Mouse (Mus musculus): ENCODE measurements around the gene Zfp810. TPM values are rescaled to one million over a fixed set of nuclear protein-coding genes. Genes with fewer than 3 reads are reported as not detected.

Gene Zfp810
- 30.7 and 31.1 TPM in 2 replicates for polyA plus RNA-seq (2014; fragmentation: Nextera tagmentation; extraction: Ambion mirVana)

DNA sequence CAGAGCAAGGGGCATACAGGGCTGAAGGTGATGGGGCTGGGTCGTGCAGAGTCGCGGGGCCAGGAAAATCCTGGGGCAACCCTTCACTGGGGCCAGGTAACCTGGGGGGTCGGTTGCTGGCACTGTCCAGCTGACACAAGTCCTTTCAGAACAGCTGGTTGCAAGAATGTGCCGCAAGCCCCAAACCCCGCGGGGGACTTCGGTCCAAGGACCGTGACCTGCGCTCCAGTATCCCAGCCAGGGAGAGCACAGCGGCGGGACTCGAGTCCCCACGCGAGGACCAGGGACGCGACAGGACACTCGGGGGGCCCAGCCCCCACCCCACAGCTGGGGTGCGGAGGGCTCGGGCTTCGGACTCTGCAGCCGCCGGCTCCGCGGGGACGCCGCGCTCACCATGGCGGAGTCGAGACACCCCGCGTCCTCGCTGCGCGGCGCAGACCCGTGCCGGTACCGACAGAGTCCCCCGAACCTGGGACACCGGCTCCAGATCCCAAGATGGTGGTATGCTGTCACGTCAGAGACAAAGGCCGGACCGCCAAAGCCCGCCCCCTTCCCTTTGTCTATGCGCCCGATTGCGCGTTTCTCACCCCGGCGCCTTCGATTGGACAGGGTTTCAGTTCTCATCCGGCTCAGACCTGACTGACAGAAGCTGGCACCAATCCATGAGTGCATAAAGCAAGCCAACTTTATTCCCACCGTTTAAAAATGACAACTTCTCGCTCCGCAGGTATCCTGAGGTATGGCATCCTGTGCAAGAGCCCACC, at the start of gene Zfp810:
TSS of gene Zfp810 (minus strand) at position 493 of the 764 bp plus-strand sequence.
- Histone ChIP-seq H3K27me3 (ENCODE audit: control insufficient read depth, insufficient read depth, low read length) (no peaks in the 10 kb centered on the region), H3K4me2 (ENCODE audit: low read depth, low read length) (peak within 1 kb of the TSS; percentile 58), H3K27ac (replicated peaks; ENCODE audit: low read depth, low read length) (no peak within 1 kb of the TSS), H3K9ac (replicated peaks; ENCODE audit: low read length) (peak within 1 kb of the TSS; percentile 97), H3K4me3 (ENCODE audit: low read depth, low read length) (peak within 1 kb of the TSS; percentile 73), H3K9me3 (replicated peaks; ENCODE audit: control insufficient read depth, low read length) (no peaks in the 10 kb centered on the region), H3K4me1 (ENCODE audit: control insufficient read depth, insufficient read depth, low read length) (no peaks in the 10 kb centered on the region), H3K36me3 (replicated peaks; ENCODE audit: control insufficient read depth, insufficient read depth, low read depth, low read length) (peaks cover 17% of the 10 kb centered on the region)
- under 1% methylated on average over 55 of the region's 56 CpGs for WGBS
- ATAC-seq (replicated peaks; ENCODE audit: insufficient number of reproducible peaks, low FRiP score, low TSS enrichment, low read depth) = peak; percentile 98
- peak; percentile 97 for DNase-seq (ENCODE audit: low spot score)

DNA sequence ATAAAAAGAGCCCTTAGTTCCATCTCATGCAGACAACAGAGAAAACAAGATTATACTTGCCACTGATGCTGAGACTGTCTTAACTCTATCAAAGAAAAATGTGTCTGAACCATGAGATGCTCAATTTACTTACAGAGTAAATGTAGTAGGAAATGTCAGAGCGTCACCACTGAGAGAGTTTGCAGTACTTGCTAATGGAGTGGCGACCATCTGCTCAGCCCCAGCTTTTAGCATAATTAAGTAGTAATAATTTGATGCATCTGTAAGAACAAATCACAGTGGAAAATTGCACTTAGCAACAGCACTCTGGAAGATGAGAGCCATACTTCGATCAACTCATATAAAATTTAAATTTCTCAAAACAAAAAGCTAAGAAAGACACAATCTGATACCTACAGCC, 48.5 kb upstream of the Zfp810 start:
- DNase-seq (ENCODE audit: low spot score) (no peak), ATAC-seq (replicated peaks; ENCODE audit: insufficient number of reproducible peaks, low FRiP score, low TSS enrichment, low read depth) (no peak)
- Histone ChIP-seq H3K9ac (replicated peaks; ENCODE audit: low read length) (no peak overlapping the region), H3K27me3 (ENCODE audit: control insufficient read depth, insufficient read depth, low read length) (no peaks in the 10 kb centered on the region), H3K4me1 (ENCODE audit: control insufficient read depth, insufficient read depth, low read length) (no peaks in the 10 kb centered on the region), H3K4me3 (ENCODE audit: low read depth, low read length) (no peak overlapping the region), H3K27ac (replicated peaks; ENCODE audit: low read depth, low read length) (no peak overlapping the region), H3K36me3 (replicated peaks; ENCODE audit: control insufficient read depth, insufficient read depth, low read depth, low read length) (peaks cover 23% of the 10 kb centered on the region), H3K9me3 (replicated peaks; ENCODE audit: control insufficient read depth, low read length) (no peaks in the 10 kb centered on the region), H3K4me2 (ENCODE audit: low read depth, low read length) (no peak overlapping the region)
- WGBS = 92% methylated on average over 3 of the region's 3 CpGs

DNA sequence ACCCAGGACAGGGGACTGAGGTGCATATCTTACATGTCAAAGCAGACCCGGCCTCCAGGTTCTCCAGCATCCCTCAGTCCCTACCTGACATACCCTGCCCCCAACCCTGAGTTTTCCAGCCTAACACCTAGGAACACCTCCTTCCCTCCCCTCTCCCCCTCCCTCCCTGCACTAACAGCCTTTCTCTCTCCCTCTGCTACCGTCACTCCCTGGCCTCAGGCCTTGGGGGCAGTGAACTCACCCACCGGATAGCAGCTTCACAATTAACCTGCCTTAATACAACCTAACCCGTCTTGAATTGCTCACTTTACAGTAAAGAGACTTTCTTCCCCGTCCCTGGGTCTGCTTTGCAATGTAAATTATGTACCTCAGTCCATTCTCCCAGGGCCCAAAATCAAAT, 46.5 kb upstream of the Zfp810 start:
- no peak overlapping the region for H3K9ac ChIP-seq (replicated peaks; ENCODE audit: low read length)
- no peak overlapping the region for H3K4me2 ChIP-seq (ENCODE audit: low read depth, low read length)
- ATAC-seq (replicated peaks; ENCODE audit: insufficient number of reproducible peaks, low FRiP score, low TSS enrichment, low read depth) (no peak), DNase-seq (ENCODE audit: low spot score) (no peak)
- no peaks in the 10 kb centered on the region for H3K27me3 ChIP-seq (ENCODE audit: control insufficient read depth, insufficient read depth, low read length)
- H3K9me3 ChIP-seq (replicated peaks; ENCODE audit: control insufficient read depth, low read length) = no peaks in the 10 kb centered on the region
- H3K27ac ChIP-seq (replicated peaks; ENCODE audit: low read depth, low read length) = no peak overlapping the region
- peaks cover 14% of the 10 kb centered on the region for H3K36me3 ChIP-seq (replicated peaks; ENCODE audit: control insufficient read depth, insufficient read depth, low read depth, low read length)
- H3K4me3 ChIP-seq (ENCODE audit: low read depth, low read length) = no peak overlapping the region
- 72% methylated on average over 5 of the region's 5 CpGs for WGBS
- H3K4me1 ChIP-seq (ENCODE audit: control insufficient read depth, insufficient read depth, low read length) = no peaks in the 10 kb centered on the region

DNA sequence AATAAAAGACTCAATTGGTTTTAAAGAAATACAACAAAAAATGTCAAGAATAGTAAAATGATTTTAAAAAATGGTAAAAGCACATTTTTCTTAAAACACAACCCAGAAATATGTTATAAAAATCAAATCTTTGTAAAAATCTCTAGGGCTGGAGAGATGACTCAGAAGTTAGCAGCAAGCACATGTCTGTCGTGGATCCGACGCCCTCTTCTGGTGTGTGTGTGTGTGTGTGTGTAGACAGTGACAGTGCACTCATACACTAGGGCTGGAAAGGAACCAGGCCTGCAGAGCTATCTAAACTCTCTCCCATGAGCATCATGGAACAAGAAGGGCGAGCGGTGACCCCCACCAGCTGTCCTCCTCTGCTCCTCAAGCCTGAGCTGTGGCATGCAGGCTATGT, 46.0 kb upstream of the Zfp810 start:
- H3K4me2 ChIP-seq (ENCODE audit: low read depth, low read length) = no peak overlapping the region
- H3K4me3 ChIP-seq (ENCODE audit: low read depth, low read length) = no peak overlapping the region
- no peak overlapping the region for H3K9ac ChIP-seq (replicated peaks; ENCODE audit: low read length)
- H3K27me3 ChIP-seq (ENCODE audit: control insufficient read depth, insufficient read depth, low read length) = no peaks in the 10 kb centered on the region
- no peaks in the 10 kb centered on the region for H3K9me3 ChIP-seq (replicated peaks; ENCODE audit: control insufficient read depth, low read length)
- WGBS = 83% methylated on average over 5 of the region's 5 CpGs
- no peak for DNase-seq (ENCODE audit: low spot score)
- ATAC-seq (replicated peaks; ENCODE audit: insufficient number of reproducible peaks, low FRiP score, low TSS enrichment, low read depth) = no peak
- H3K36me3 ChIP-seq (replicated peaks; ENCODE audit: control insufficient read depth, insufficient read depth, low read depth, low read length) = peaks cover 14% of the 10 kb centered on the region
- no peaks in the 10 kb centered on the region for H3K4me1 ChIP-seq (ENCODE audit: control insufficient read depth, insufficient read depth, low read length)
- H3K27ac ChIP-seq (replicated peaks; ENCODE audit: low read depth, low read length) = no peak overlapping the region

DNA sequence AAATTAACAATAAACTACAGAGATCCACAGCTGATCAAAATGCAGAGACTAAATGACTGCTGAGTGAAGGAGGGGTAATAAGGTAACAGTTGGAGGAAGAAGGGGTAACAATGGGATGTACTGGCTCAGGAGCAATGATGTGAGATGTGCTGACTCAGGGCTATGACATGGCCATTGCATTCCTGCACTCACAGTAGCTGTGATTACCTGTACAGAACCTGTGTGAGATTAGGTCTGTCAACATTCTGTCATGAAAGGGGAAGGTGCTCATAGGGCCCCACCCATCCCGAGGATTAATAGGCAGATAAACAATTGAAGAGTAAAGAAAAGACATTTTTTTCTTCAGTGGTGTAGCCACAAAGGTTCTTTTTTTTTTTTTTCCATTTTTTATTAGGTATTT, 32.9 kb upstream of the Zfp810 start:
- H3K4me3 ChIP-seq (ENCODE audit: low read depth, low read length) = no peak overlapping the region
- no peak overlapping the region for H3K27ac ChIP-seq (replicated peaks; ENCODE audit: low read depth, low read length)
- no peak overlapping the region for H3K4me2 ChIP-seq (ENCODE audit: low read depth, low read length)
- no peak for ATAC-seq (replicated peaks; ENCODE audit: insufficient number of reproducible peaks, low FRiP score, low TSS enrichment, low read depth)
- H3K36me3 ChIP-seq (replicated peaks; ENCODE audit: control insufficient read depth, insufficient read depth, low read depth, low read length) = peaks cover 9% of the 10 kb centered on the region
- WGBS = 88% methylated on average over 1 of the region's 1 CpGs
- H3K4me1 ChIP-seq (ENCODE audit: control insufficient read depth, insufficient read depth, low read length) = no peaks in the 10 kb centered on the region
- no peaks in the 10 kb centered on the region for H3K9me3 ChIP-seq (replicated peaks; ENCODE audit: control insufficient read depth, low read length)
- no peak for DNase-seq (ENCODE audit: low spot score)
- no peaks in the 10 kb centered on the region for H3K27me3 ChIP-seq (ENCODE audit: control insufficient read depth, insufficient read depth, low read length)
- no peak overlapping the region for H3K9ac ChIP-seq (replicated peaks; ENCODE audit: low read length)

DNA sequence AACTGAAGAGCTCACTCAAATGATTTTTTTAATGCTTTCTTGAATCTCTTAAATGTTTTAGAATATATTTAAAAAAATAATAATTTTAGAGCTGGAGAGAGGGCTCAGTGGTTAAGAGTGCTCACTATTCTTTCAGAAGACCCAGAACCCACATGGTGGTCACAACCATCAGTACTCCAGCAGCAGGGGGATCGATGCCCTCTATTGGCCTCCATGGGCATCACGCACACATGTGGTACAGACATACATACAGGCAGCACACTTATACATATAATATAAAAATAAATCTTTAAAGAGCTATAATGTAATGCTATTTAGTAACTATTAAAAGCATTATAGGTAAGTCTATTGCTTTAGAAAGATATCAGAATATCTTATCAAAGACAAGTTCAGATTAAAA, 29.8 kb upstream of the Zfp810 start:
- H3K9ac ChIP-seq (replicated peaks; ENCODE audit: low read length) = no peak overlapping the region
- ATAC-seq (replicated peaks; ENCODE audit: insufficient number of reproducible peaks, low FRiP score, low TSS enrichment, low read depth) (no peak), DNase-seq (ENCODE audit: low spot score) (no peak)
- no peaks in the 10 kb centered on the region for H3K4me1 ChIP-seq (ENCODE audit: control insufficient read depth, insufficient read depth, low read length)
- no peak overlapping the region for H3K4me2 ChIP-seq (ENCODE audit: low read depth, low read length)
- no peaks in the 10 kb centered on the region for H3K9me3 ChIP-seq (replicated peaks; ENCODE audit: control insufficient read depth, low read length)
- no peaks in the 10 kb centered on the region for H3K27me3 ChIP-seq (ENCODE audit: control insufficient read depth, insufficient read depth, low read length)
- H3K27ac ChIP-seq (replicated peaks; ENCODE audit: low read depth, low read length) = no peak overlapping the region
- no peak overlapping the region for H3K4me3 ChIP-seq (ENCODE audit: low read depth, low read length)
- H3K36me3 ChIP-seq (replicated peaks; ENCODE audit: control insufficient read depth, insufficient read depth, low read depth, low read length) = peaks cover 12% of the 10 kb centered on the region
- WGBS = 97% methylated on average over 2 of the region's 2 CpGs

DNA sequence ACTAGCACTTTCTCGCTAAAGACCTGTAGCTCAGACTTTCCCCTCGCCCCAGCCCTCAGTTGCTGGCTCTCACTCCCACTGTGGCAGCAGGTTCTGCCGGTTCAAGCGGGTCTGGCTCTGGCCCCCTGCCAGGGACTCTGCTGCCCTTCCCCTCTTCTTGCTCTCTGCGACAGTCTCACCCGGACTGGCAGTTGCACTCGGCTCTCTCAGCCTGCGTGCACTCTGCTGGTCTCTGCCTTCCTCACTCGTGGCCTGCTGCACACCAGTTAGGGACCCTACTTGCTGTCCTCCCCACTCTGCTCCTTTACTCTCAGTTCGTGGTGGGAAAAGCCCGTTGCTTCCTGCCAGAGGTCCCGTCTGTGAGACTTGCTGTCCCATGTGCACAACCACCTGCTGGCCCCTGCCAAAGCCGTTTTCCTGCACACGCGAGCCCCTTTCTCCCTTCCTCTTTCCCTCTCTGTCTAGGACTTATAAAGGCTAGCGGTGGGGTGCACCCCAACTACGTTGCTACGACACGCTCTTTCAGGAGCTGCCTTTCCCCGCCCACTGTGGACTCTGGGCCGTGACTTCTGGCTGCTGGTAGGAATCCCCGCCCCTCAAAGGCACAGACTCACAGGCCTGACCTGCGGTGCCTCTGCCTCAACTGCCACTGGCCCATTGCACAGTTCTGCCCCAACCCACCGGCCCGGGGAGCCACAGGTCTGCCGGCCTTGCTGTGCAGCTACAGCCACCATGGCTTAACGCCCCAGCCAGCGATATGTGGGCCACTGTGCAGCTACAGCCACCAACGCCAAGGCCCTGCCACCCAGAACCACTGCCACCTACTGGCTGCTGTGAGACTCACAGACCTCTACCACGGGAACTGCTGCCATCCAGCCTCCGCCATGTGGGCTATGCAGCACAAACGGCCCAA, 20.3 kb upstream of the Zfp810 start:
- Histone ChIP-seq H3K36me3 (replicated peaks; ENCODE audit: control insufficient read depth, insufficient read depth, low read depth, low read length) (no peaks in the 10 kb centered on the region; the same call in 1 of the 2 replicates), H3K4me3 (ENCODE audit: low read depth, low read length) (peak overlapping the region; percentile 47), H3K9ac (replicated peaks; ENCODE audit: low read length) (peak overlapping the region; percentile 57), H3K27me3 (ENCODE audit: control insufficient read depth, insufficient read depth, low read length) (no peaks in the 10 kb centered on the region), H3K4me2 (ENCODE audit: low read depth, low read length) (peak overlapping the region; percentile 84), H3K4me1 (ENCODE audit: control insufficient read depth, insufficient read depth, low read length) (no peaks in the 10 kb centered on the region), H3K27ac (replicated peaks; ENCODE audit: low read depth, low read length) (no peak overlapping the region), H3K9me3 (replicated peaks; ENCODE audit: control insufficient read depth, low read length) (no peaks in the 10 kb centered on the region)
- peak; percentile 91 for DNase-seq (ENCODE audit: low spot score)
- 1% methylated on average over 32 of the region's 32 CpGs for WGBS
- ATAC-seq (replicated peaks; ENCODE audit: insufficient number of reproducible peaks, low FRiP score, low TSS enrichment, low read depth) = peak; percentile 90

DNA sequence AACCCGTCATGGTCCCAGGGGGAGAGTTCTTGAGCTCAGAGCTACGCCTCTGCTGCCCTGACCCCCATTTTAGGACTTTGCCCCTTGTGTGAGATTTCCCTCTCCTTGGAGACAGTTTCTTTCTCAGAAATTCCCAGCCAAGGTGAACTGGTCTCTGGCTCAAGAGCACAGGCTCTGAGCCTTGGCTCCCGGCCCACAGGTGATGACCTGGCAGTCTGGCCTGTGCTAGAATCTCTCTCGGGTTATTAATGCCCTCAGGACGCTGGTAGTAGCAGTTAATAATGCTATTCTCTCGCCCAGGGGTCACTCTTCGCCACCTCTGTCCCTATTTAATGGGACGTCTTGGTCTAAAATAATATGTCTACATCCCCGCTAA, 19.6 kb upstream of the Zfp810 start:
- H3K27ac ChIP-seq (replicated peaks; ENCODE audit: low read depth, low read length) = no peak overlapping the region
- H3K27me3 ChIP-seq (ENCODE audit: control insufficient read depth, insufficient read depth, low read length) = no peaks in the 10 kb centered on the region
- peak overlapping the region; percentile 84 for H3K4me2 ChIP-seq (ENCODE audit: low read depth, low read length)
- H3K4me3 ChIP-seq (ENCODE audit: low read depth, low read length) = peak overlapping the region; percentile 47
- ATAC-seq (replicated peaks; ENCODE audit: insufficient number of reproducible peaks, low FRiP score, low TSS enrichment, low read depth) = no peak
- no peaks in the 10 kb centered on the region; the same call in 1 of the 2 replicates for H3K36me3 ChIP-seq (replicated peaks; ENCODE audit: control insufficient read depth, insufficient read depth, low read depth, low read length)
- no peaks in the 10 kb centered on the region for H3K4me1 ChIP-seq (ENCODE audit: control insufficient read depth, insufficient read depth, low read length)
- H3K9me3 ChIP-seq (replicated peaks; ENCODE audit: control insufficient read depth, low read length) = no peaks in the 10 kb centered on the region
- peak overlapping the region; percentile 57 for H3K9ac ChIP-seq (replicated peaks; ENCODE audit: low read length)
- no peak for DNase-seq (ENCODE audit: low spot score)
- WGBS = 15% methylated on average over 9 of the region's 9 CpGs

Measured in embryonic facial prominence, embryonic 11.5 days (tissue).